Mouse (Mus musculus): ENCODE data around the gene Flnb. TPM values are rescaled to one million over a fixed set of nuclear protein-coding genes. Genes with fewer than 3 reads are reported as not detected.

Gene Flnb
- polyA plus RNA-seq, 1 experiment from 2014 or later, result 9.2 TPM

GRCm38 (mm10) chr14:7881533-7881932, 63.8 kb downstream of the Flnb start:
- Histone ChIP-seq H3K27ac (ENCODE audit: low read length) (no peak overlapping the region), H3K4me2 (ENCODE audit: low read depth, low read length) (no peak overlapping the region), H3K4me3 (ENCODE audit: low read length) (no peak overlapping the region), H3K9ac (ENCODE audit: low read length) (no peak overlapping the region), H3K9me3 (replicated peaks; ENCODE audit: control insufficient read depth, low read length) (no peaks in the 10 kb centered on the region), H3K36me3 (ENCODE audit: control insufficient read depth, insufficient read depth) (peaks cover 13% of the 10 kb centered on the region), H3K4me1 (ENCODE audit: control insufficient read depth, insufficient read depth, low read length) (peaks cover 3% of the 10 kb centered on the region; the same call in 1 of the 2 replicates), H3K27me3 (ENCODE audit: control insufficient read depth, insufficient read depth, low read length) (no peaks in the 10 kb centered on the region)
- ATAC-seq (replicated peaks; ENCODE audit: extremely low read depth, insufficient read depth, low FRiP score), result no peak
- WGBS, result 87% methylated on average over 11 of the region's 11 CpGs

- H3K27ac ChIP-seq (ENCODE audit: low read length), result no peak overlapping the region
- no peak overlapping the region for H3K4me3 ChIP-seq (ENCODE audit: low read length)
- no peak for ATAC-seq (replicated peaks; ENCODE audit: extremely low read depth, insufficient read depth, low FRiP score)
- no peak overlapping the region for H3K4me2 ChIP-seq (ENCODE audit: low read depth, low read length)
- H3K9ac ChIP-seq (ENCODE audit: low read length), result no peak overlapping the region
- WGBS, result 62% methylated on average over 8 of the region's 8 CpGs
- peaks cover 14% of the 10 kb centered on the region for H3K36me3 ChIP-seq (ENCODE audit: control insufficient read depth, insufficient read depth)
- H3K27me3 ChIP-seq (ENCODE audit: control insufficient read depth, insufficient read depth, low read length), result no peaks in the 10 kb centered on the region
- H3K9me3 ChIP-seq (replicated peaks; ENCODE audit: control insufficient read depth, low read length), result no peaks in the 10 kb centered on the region
- peaks cover 5% of the 10 kb centered on the region; the same call in 1 of the 2 replicates for H3K4me1 ChIP-seq (ENCODE audit: control insufficient read depth, insufficient read depth, low read length)
Measured at GRCm38 (mm10) chr14:7882050-7882449, 64.3 kb downstream of the Flnb start.

- Histone ChIP-seq H3K27me3 (ENCODE audit: control insufficient read depth, insufficient read depth, low read length) (no peaks in the 10 kb centered on the region), H3K4me2 (ENCODE audit: low read depth, low read length) (no peak overlapping the region), H3K4me3 (ENCODE audit: low read length) (no peak overlapping the region), H3K4me1 (ENCODE audit: control insufficient read depth, insufficient read depth, low read length) (peaks cover 9% of the 10 kb centered on the region; the same call in 1 of the 2 replicates), H3K9ac (ENCODE audit: low read length) (no peak overlapping the region), H3K9me3 (replicated peaks; ENCODE audit: control insufficient read depth, low read length) (no peaks in the 10 kb centered on the region), H3K36me3 (ENCODE audit: control insufficient read depth, insufficient read depth) (peaks cover 16% of the 10 kb centered on the region), H3K27ac (ENCODE audit: low read length) (no peak overlapping the region)
- no peak for ATAC-seq (replicated peaks; ENCODE audit: extremely low read depth, insufficient read depth, low FRiP score)
- 81% methylated on average over 1 of the region's 1 CpGs for WGBS
Measured at GRCm38 (mm10) chr14:7884158-7884557, 66.4 kb downstream of the Flnb start.

GRCm38 (mm10) chr14:7884841-7885240, 67.1 kb downstream of the Flnb start:
- Histone ChIP-seq H3K4me3 (ENCODE audit: low read length) (no peak overlapping the region), H3K27me3 (ENCODE audit: control insufficient read depth, insufficient read depth, low read length) (no peaks in the 10 kb centered on the region), H3K27ac (ENCODE audit: low read length) (no peak overlapping the region), H3K9me3 (replicated peaks; ENCODE audit: control insufficient read depth, low read length) (no peaks in the 10 kb centered on the region), H3K36me3 (ENCODE audit: control insufficient read depth, insufficient read depth) (peaks cover 14% of the 10 kb centered on the region), H3K4me2 (ENCODE audit: low read depth, low read length) (no peak overlapping the region), H3K4me1 (ENCODE audit: control insufficient read depth, insufficient read depth, low read length) (peaks cover 15% of the 10 kb centered on the region; the same call in 1 of the 2 replicates), H3K9ac (ENCODE audit: low read length) (no peak overlapping the region)
- WGBS, result 90% methylated on average over 4 of the region's 4 CpGs
- no peak for ATAC-seq (replicated peaks; ENCODE audit: extremely low read depth, insufficient read depth, low FRiP score)

GRCm38 (mm10) chr14:7885540-7885939, 67.8 kb downstream of the Flnb start:
- H3K9me3 ChIP-seq (replicated peaks; ENCODE audit: control insufficient read depth, low read length), result no peaks in the 10 kb centered on the region
- ATAC-seq (replicated peaks; ENCODE audit: extremely low read depth, insufficient read depth, low FRiP score), result no peak
- H3K27me3 ChIP-seq (ENCODE audit: control insufficient read depth, insufficient read depth, low read length), result no peaks in the 10 kb centered on the region
- peaks cover 14% of the 10 kb centered on the region for H3K36me3 ChIP-seq (ENCODE audit: control insufficient read depth, insufficient read depth)
- 82% methylated on average over 9 of the region's 9 CpGs for WGBS
- peaks cover 15% of the 10 kb centered on the region; the same call in 1 of the 2 replicates for H3K4me1 ChIP-seq (ENCODE audit: control insufficient read depth, insufficient read depth, low read length)
- H3K4me2 ChIP-seq (ENCODE audit: low read depth, low read length), result no peak overlapping the region
- no peak overlapping the region for H3K9ac ChIP-seq (ENCODE audit: low read length)
- no peak overlapping the region for H3K27ac ChIP-seq (ENCODE audit: low read length)
- no peak overlapping the region for H3K4me3 ChIP-seq (ENCODE audit: low read length)

- H3K27ac ChIP-seq (ENCODE audit: low read length), result no peak overlapping the region
- no peak for ATAC-seq (replicated peaks; ENCODE audit: extremely low read depth, insufficient read depth, low FRiP score)
- H3K9ac ChIP-seq (ENCODE audit: low read length), result no peak overlapping the region
- peaks cover 19% of the 10 kb centered on the region for H3K36me3 ChIP-seq (ENCODE audit: control insufficient read depth, insufficient read depth)
- no peak overlapping the region for H3K4me2 ChIP-seq (ENCODE audit: low read depth, low read length)
- H3K9me3 ChIP-seq (replicated peaks; ENCODE audit: control insufficient read depth, low read length), result no peaks in the 10 kb centered on the region
- no peak overlapping the region for H3K4me3 ChIP-seq (ENCODE audit: low read length)
- no peaks in the 10 kb centered on the region for H3K27me3 ChIP-seq (ENCODE audit: control insufficient read depth, insufficient read depth, low read length)
- WGBS, result 74% methylated on average over 6 of the region's 6 CpGs
- H3K4me1 ChIP-seq (ENCODE audit: control insufficient read depth, insufficient read depth, low read length), result peaks cover 15% of the 10 kb centered on the region; the same call in 1 of the 2 replicates
Measured at GRCm38 (mm10) chr14:7886008-7886407, 68.3 kb downstream of the Flnb start.

- Histone ChIP-seq H3K27me3 (ENCODE audit: control insufficient read depth, insufficient read depth, low read length) (no peaks in the 10 kb centered on the region), H3K9ac (ENCODE audit: low read length) (no peak overlapping the region), H3K9me3 (replicated peaks; ENCODE audit: control insufficient read depth, low read length) (no peaks in the 10 kb centered on the region), H3K4me3 (ENCODE audit: low read length) (no peak overlapping the region), H3K4me2 (ENCODE audit: low read depth, low read length) (no peak overlapping the region), H3K27ac (ENCODE audit: low read length) (no peak overlapping the region), H3K36me3 (ENCODE audit: control insufficient read depth, insufficient read depth) (peaks cover 21% of the 10 kb centered on the region), H3K4me1 (ENCODE audit: control insufficient read depth, insufficient read depth, low read length) (peaks cover 15% of the 10 kb centered on the region; the same call in 1 of the 2 replicates)
- WGBS, result 86% methylated on average over 7 of the region's 7 CpGs
- ATAC-seq (replicated peaks; ENCODE audit: extremely low read depth, insufficient read depth, low FRiP score), result no peak
Measured at GRCm38 (mm10) chr14:7887171-7887570, 69.4 kb downstream of the Flnb start.

- WGBS, result 95% methylated on average over 6 of the region's 6 CpGs
- Histone ChIP-seq H3K27ac (ENCODE audit: low read length) (no peak overlapping the region), H3K4me2 (ENCODE audit: low read depth, low read length) (no peak overlapping the region), H3K27me3 (ENCODE audit: control insufficient read depth, insufficient read depth, low read length) (no peaks in the 10 kb centered on the region), H3K4me1 (ENCODE audit: control insufficient read depth, insufficient read depth, low read length) (peaks cover 13% of the 10 kb centered on the region; the same call in 1 of the 2 replicates), H3K4me3 (ENCODE audit: low read length) (no peak overlapping the region), H3K36me3 (ENCODE audit: control insufficient read depth, insufficient read depth) (peaks cover 30% of the 10 kb centered on the region), H3K9ac (ENCODE audit: low read length) (no peak overlapping the region), H3K9me3 (replicated peaks; ENCODE audit: control insufficient read depth, low read length) (no peaks in the 10 kb centered on the region)
- ATAC-seq (replicated peaks; ENCODE audit: extremely low read depth, insufficient read depth, low FRiP score), result no peak
Measured at GRCm38 (mm10) chr14:7888294-7888693, 70.5 kb downstream of the Flnb start.

- Histone ChIP-seq H3K4me2 (ENCODE audit: low read depth, low read length) (no peak overlapping the region), H3K9me3 (replicated peaks; ENCODE audit: control insufficient read depth, low read length) (no peaks in the 10 kb centered on the region), H3K9ac (ENCODE audit: low read length) (peak overlapping the region; percentile 20; the same call in 1 of the 2 replicates), H3K4me1 (ENCODE audit: control insufficient read depth, insufficient read depth, low read length) (peaks cover 13% of the 10 kb centered on the region; the same call in 1 of the 2 replicates), H3K4me3 (ENCODE audit: low read length) (no peak overlapping the region), H3K27ac (ENCODE audit: low read length) (peak overlapping the region; percentile 53), H3K36me3 (ENCODE audit: control insufficient read depth, insufficient read depth) (peaks cover 35% of the 10 kb centered on the region), H3K27me3 (ENCODE audit: control insufficient read depth, insufficient read depth, low read length) (no peaks in the 10 kb centered on the region)
- 62% methylated on average over 11 of the region's 11 CpGs for WGBS
- no peak; the same call in 1 of the 2 replicates for ATAC-seq (replicated peaks; ENCODE audit: extremely low read depth, insufficient read depth, low FRiP score)
Measured at GRCm38 (mm10) chr14:7888811-7889651, 71.3 kb downstream of the Flnb start.

All from heart, embryonic 16.5 days (tissue).